Mouse (Mus musculus) inflammation-experienced regulatory T-cells (primary cell): ENCODE results near the gene Xiap. TPM values are rescaled to one million over a fixed set of nuclear protein-coding genes. Genes with fewer than 3 reads are reported as not detected.

Experiments used
- polyA plus RNA-seq, 2 experiments: library from polyadenylated mRNA; unstranded; fragments of 100-300 nt; shearing (Covaris generic); gene quantifications; one replicate each; pipeline ENCODE4 v1.2.1; 2017

The Xiap gene
- 10 to 100 TPM in 1 of 2 experiments, 1 to 10 TPM in 1; 9.1 to 11.4 TPM for polyA plus RNA-seq

DNA sequence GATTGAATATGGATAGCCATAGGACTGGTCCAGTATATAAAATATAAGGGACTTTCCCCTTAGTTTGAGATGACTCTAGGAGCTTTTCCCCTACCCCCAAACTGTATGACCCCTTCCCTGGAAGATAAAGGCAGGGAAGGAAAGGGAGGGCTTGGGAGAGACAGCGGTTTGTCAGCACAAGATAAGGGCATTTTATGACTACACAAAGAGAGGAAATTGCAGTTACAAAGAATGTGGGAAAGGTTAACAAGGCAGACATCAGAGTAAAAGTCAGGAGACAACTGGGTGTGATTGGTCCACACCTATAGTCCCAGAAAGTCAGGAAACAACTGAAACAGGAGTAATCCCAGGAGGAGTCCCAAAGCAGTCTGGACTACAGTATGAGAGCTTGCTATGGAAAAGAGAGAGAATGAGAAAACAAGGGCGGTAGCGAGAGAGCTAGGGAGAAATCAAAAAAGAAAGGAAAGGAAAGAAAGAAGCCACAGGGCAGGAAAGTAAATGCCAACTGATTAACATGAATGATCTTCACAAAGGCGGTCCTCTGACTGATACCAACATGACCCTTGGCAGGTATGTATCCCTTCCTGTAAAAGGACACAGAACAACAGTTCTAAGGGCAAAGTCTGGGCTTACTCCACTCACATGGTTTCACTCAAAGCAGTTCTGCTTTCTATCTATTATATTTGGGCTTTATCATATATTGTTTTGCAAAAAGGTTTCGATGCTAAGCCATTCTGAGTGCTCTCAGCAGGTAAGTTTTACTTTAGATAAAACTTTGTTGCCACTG is at the start of gene Xiap:
Xiap (plus strand) TSS at position 398 of the 787 bp plus-strand sequence.

DNA sequence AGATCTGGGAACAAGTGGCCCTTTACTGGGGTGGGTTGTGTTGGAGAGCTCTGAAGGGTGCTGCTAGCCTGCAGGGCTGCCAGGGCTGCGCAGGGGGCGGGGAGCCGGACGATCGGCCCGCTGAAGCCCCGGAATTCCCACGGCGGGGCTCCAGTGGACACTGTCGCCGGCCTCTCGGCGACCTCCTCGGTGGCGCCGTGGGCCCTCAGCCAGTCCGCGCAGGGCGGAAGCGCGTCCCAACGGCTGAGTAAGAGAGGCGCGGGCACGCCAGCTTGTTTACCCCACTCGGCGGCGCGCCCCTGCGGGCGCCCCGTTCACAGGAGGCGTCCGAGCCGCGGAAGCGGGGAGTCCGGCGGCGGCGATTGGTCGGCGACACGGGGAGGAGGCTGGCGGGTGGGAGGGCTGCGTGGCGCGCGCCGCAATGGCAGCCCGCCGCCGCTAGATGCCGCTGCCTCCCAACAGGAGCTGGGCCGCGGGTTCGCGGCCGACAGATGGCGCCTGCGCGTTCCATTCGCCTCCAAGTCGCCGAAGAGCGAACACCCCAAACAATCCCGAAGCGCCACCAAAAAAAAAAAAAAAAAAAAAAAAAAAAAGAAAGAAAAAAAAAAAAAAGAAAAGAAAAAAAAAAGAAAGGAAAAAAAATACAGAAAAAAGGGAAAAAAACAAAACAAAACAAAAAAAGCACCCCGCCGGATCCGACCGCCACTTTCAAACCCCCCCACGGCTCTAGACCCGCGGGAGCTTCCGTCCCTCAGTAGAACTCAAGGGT is 89.5 kb downstream of the Xiap start, which contains the start of gene Stag2:
Stag2 (plus strand) TSS at position 530 of the 769 bp plus-strand sequence.

Other genes starting within 250 kb of the Xiap start
- 100 to 1,000 TPM in 1 of 2 experiments, 10 to 100 TPM in 1; 99.8 to 109 TPM for gene Thoc2, start 139.0 kb upstream of the Xiap start, polyA plus RNA-seq
- 10 to 100 TPM; 74.6 to 84.1 TPM for gene Stag2, start 89.6 kb downstream of the Xiap start, polyA plus RNA-seq